ENCODE assay signal across 23 mouse cellular contexts in genomic region chr3:81583387-81584027, GRCm38 (mm10).
A peak's percentile ranks its signal among the peaks of the same experiment; 100 is the strongest.
DNase-seq lines count a peak whose midpoint lies in the region; ATAC-seq lines count a peak whose summit lies in the region.
"Had no signal": no experiment of that assay in that cellular context is flagged by ENCODE, and none has a peak within 500 bp of the region (broad histone marks: within the 10 kb centered on the region; RNA-seq: fewer than 3 reads in every experiment).

No protein-coding gene starts in this region.

- no peak for DNase-seq in kidney, adult 18-20 months
- DNase-seq in kidney, postnatal 10 days = peak; percentile 5
- no peak for DNase-seq in kidney, adult 11 months
- DNase-seq in embryo, embryonic 10.5 days (ENCODE audit: low spot score) = peak; percentile 32
- DNase-seq in mesoderm, embryonic 11.5 days (ENCODE audit: low read depth, low spot score) = peak; percentile 47
- no peak for DNase-seq in cerebellum, adult 11 months
- no peak for DNase-seq in right cerebral cortex, postnatal 4 days
- DNase-seq: adrenal gland, postnatal 14 days; cerebellum, adult 2 months; cerebellum, postnatal 10 days; forebrain, postnatal 0 days; gastrocnemius, postnatal 14 days; heart, adult 2 months; heart, postnatal 14 days had no signal

- no peaks in the 10 kb centered on the region for H3K4me1 ChIP-seq in kidney, embryonic 14.5 days (ENCODE audit: control insufficient read depth, insufficient read depth, low read length)
- H3K4me1 ChIP-seq: embryonic facial prominence, embryonic 10.5 days; forebrain, embryonic 13.5 days; heart, embryonic 15.5 days; hindbrain, embryonic 13.5 days had no signal

- H3K4me3 ChIP-seq in kidney, embryonic 14.5 days (ENCODE audit: low read length) = no peak overlapping the region
- H3K4me3 ChIP-seq: embryonic facial prominence, embryonic 10.5 days; forebrain, embryonic 13.5 days; heart, adult 2 months; heart, embryonic 15.5 days; hindbrain, embryonic 13.5 days had no signal

- WGBS in kidney, embryonic 14.5 days = 26% methylated on average over 7 of the region's 7 CpGs

- no peaks in the 10 kb centered on the region for H3K27me3 ChIP-seq in kidney, embryonic 14.5 days (ENCODE audit: control insufficient read depth, insufficient read depth, low read length)
- H3K27me3 ChIP-seq: CH12.LX; forebrain, embryonic 13.5 days; heart, embryonic 15.5 days; hindbrain, embryonic 13.5 days had no signal

- no peak overlapping the region for H3K27ac ChIP-seq in kidney, embryonic 14.5 days (ENCODE audit: low read depth, low read length)
- H3K27ac ChIP-seq: embryonic facial prominence, embryonic 10.5 days; forebrain, embryonic 13.5 days; heart, adult 2 months; heart, embryonic 15.5 days; hindbrain, embryonic 13.5 days had no signal

- no peak overlapping the region for H3K9ac ChIP-seq in kidney, embryonic 14.5 days (ENCODE audit: low read depth, low read length)
- H3K9ac ChIP-seq: forebrain, embryonic 13.5 days; forebrain, postnatal 0 days; heart, embryonic 15.5 days; hindbrain, embryonic 13.5 days had no signal

- no peaks in the 10 kb centered on the region for H3K36me3 ChIP-seq in kidney, embryonic 14.5 days (ENCODE audit: control insufficient read depth, insufficient read depth, low read length)
- H3K36me3 ChIP-seq: embryonic facial prominence, embryonic 10.5 days; heart, embryonic 15.5 days; hindbrain, embryonic 13.5 days had no signal

- H3K9me3 ChIP-seq in kidney, embryonic 14.5 days (ENCODE audit: control insufficient read depth, low read length) = no peaks in the 10 kb centered on the region
- H3K9me3 ChIP-seq: forebrain, embryonic 13.5 days; heart, embryonic 15.5 days; hindbrain, embryonic 13.5 days had no signal

- no peak overlapping the region for H3K4me2 ChIP-seq in kidney, embryonic 14.5 days (replicated peaks; ENCODE audit: low read depth, low read length)
- H3K4me2 ChIP-seq: forebrain, embryonic 13.5 days; heart, embryonic 11.5 days; heart, embryonic 15.5 days; hindbrain, embryonic 13.5 days had no signal

- peak; percentile 94 for ATAC-seq in kidney, embryonic 14.5 days (ENCODE audit: low FRiP score, low TSS enrichment)
- ATAC-seq: activated CD4-positive, CD25-positive, alpha-beta regulatory T cell, adult 4 months; forebrain, embryonic 13.5 days; forebrain, postnatal 0 days; Patski had no signal

Comparison
In these comparisons a context has a peak if more than half of its experiments do, and no peak if none do; other contexts are left out.
1. DNase-seq: peak in kidney, postnatal 10 days (single experiment), embryo, embryonic 10.5 days (single experiment) and mesoderm, embryonic 11.5 days (single experiment); none in kidney, adult 18-20 months (single experiment), kidney, adult 11 months (single experiment), cerebellum, adult 11 months (single experiment) and right cerebral cortex, postnatal 4 days (single experiment).